Comparison of ENCODE assay signal across 9 mouse cellular contexts in genomic region chr9:45412287-45412686, GRCm38 (mm10). TPM values are rescaled to one million over a fixed set of nuclear protein-coding genes. Genes with fewer than 3 reads are reported as not detected.
DNase-seq lines count a peak whose midpoint lies in the region; ATAC-seq and TF ChIP-seq lines count a peak whose summit lies in the region.
"Had no signal": no experiment of that assay in that cellular context is flagged by ENCODE, and none has a peak within 500 bp of the region (broad histone marks: within the 10 kb centered on the region; RNA-seq: fewer than 3 reads in every experiment).

No protein-coding gene starts in this region.

- peak; percentile 52; the same call in 1 of the 2 replicates for ATAC-seq in erythroblast, adult 5-6 weeks (replicated peaks; ENCODE audit: low FRiP score, poor library complexity, severe bottlenecking)
- no peak for ATAC-seq in heart, embryonic 13.5 days (ENCODE audit: extremely low read depth, insufficient number of reproducible peaks, low FRiP score, low TSS enrichment)
- ATAC-seq in kidney, embryonic 16.5 days (ENCODE audit: low FRiP score, low TSS enrichment) = peak; percentile 60; the same call in 1 of the 2 replicates
- ATAC-seq in limb, embryonic 15.5 days (ENCODE audit: insufficient number of reproducible peaks, low FRiP score, low TSS enrichment, low read depth) = no peak
- peak; percentile 53; the same call in 1 of the 2 replicates for ATAC-seq in monocyte, adult 5-6 weeks (replicated peaks; ENCODE audit: insufficient number of reproducible peaks, low FRiP score, low TSS enrichment, poor library complexity, severe bottlenecking)

- TF ChIP-seq CTCF in bone marrow, adult 2 months (IDR thresholded peaks at IDR 0.05; ENCODE audit: control insufficient read depth, insufficient read depth, low read length) = peak; percentile 86

- H3K9me3 ChIP-seq in heart, embryonic 13.5 days = no peaks in the 10 kb centered on the region
- H3K9me3 ChIP-seq in kidney, embryonic 16.5 days (ENCODE audit: low read length) = no peaks in the 10 kb centered on the region
- H3K9me3 ChIP-seq in limb, embryonic 15.5 days = no peaks in the 10 kb centered on the region

- no peaks in the 10 kb centered on the region for H3K36me3 ChIP-seq in heart, embryonic 13.5 days
- no peaks in the 10 kb centered on the region for H3K36me3 ChIP-seq in kidney, embryonic 16.5 days (ENCODE audit: insufficient read depth, low read length)
- no peaks in the 10 kb centered on the region for H3K36me3 ChIP-seq in limb, embryonic 15.5 days

- H3K9ac ChIP-seq in heart, embryonic 13.5 days = no peak overlapping the region
- H3K9ac ChIP-seq in kidney, embryonic 16.5 days (replicated peaks; ENCODE audit: low read length) = no peak overlapping the region
- H3K9ac ChIP-seq in limb, embryonic 15.5 days = no peak overlapping the region

- H3K4me3 ChIP-seq in bone marrow, adult 2 months (replicated peaks; ENCODE audit: control insufficient read depth, low read depth, low read length) = no peak overlapping the region
- H3K4me3 ChIP-seq in heart, embryonic 13.5 days = peak overlapping the region; percentile 14; the same call in 1 of the 2 replicates
- peak overlapping the region; percentile 14; the same call in 1 of the 2 replicates for H3K4me3 ChIP-seq in kidney, embryonic 16.5 days (ENCODE audit: low read length)
- peak overlapping the region; percentile 20 for H3K4me3 ChIP-seq in limb, embryonic 15.5 days
- H3K4me3 ChIP-seq: erythroblast, embryonic 14.5 days had no signal

- H3K4me1 ChIP-seq in bone marrow, adult 2 months (ENCODE audit: control insufficient read depth, insufficient read depth, low read length) = no peaks in the 10 kb centered on the region; the same call in 1 of the 2 replicates
- peaks cover 9% of the 10 kb centered on the region for H3K4me1 ChIP-seq in heart, embryonic 13.5 days
- H3K4me1 ChIP-seq in kidney, embryonic 16.5 days (ENCODE audit: insufficient read depth, low read length) = peaks cover 11% of the 10 kb centered on the region
- H3K4me1 ChIP-seq in limb, embryonic 15.5 days = peaks cover 15% of the 10 kb centered on the region

- no peak overlapping the region for H3K27ac ChIP-seq in bone marrow, adult 2 months (ENCODE audit: control insufficient read depth, insufficient read depth, low read depth, low read length, poor library complexity)
- no peak overlapping the region for H3K27ac ChIP-seq in heart, embryonic 13.5 days (replicated peaks)
- peak overlapping the region; percentile 62 for H3K27ac ChIP-seq in kidney, embryonic 16.5 days (ENCODE audit: low read length)
- no peak overlapping the region for H3K27ac ChIP-seq in limb, embryonic 15.5 days

- WGBS in bone marrow, adult 2 months = 4% methylated on average over 10 of the region's 10 CpGs
- 6% methylated on average over 10 of the region's 10 CpGs for WGBS in heart, embryonic 13.5 days
- 6% methylated on average over 10 of the region's 10 CpGs for WGBS in kidney, embryonic 16.5 days
- 5% methylated on average over 10 of the region's 10 CpGs for WGBS in limb, embryonic 15.5 days

- H3K4me2 ChIP-seq in heart, embryonic 13.5 days = peak overlapping the region; percentile 39
- peak overlapping the region; percentile 47 for H3K4me2 ChIP-seq in kidney, embryonic 16.5 days (replicated peaks; ENCODE audit: low read depth, low read length)
- H3K4me2 ChIP-seq in limb, embryonic 15.5 days = peak overlapping the region; percentile 45

- no peak for TF ChIP-seq POLR2A in bone marrow, adult 2 months (IDR thresholded peaks at IDR 0.05; ENCODE audit: borderline replicate concordance, control insufficient read depth, low read depth, low read length)

- peak; percentile 86 for DNase-seq in CD4-positive helper T cell, adult 2 months (ENCODE audit: low read depth, low spot score)
- DNase-seq in spleen, postnatal 4 days (ENCODE audit: low spot score in 2 of 2) = peak; percentile 81 to 94

- peaks cover 40% of the 10 kb centered on the region for H3K27me3 ChIP-seq in heart, embryonic 13.5 days (replicated peaks)
- no peaks in the 10 kb centered on the region for H3K27me3 ChIP-seq in kidney, embryonic 16.5 days (ENCODE audit: insufficient read depth, low read length)
- H3K27me3 ChIP-seq in limb, embryonic 15.5 days = peaks cover 5% of the 10 kb centered on the region; the same call in 1 of the 2 replicates

RNA-seq across cellular contexts. Expression of gene Fxyd2, which starts 12.8 kb away (rescaled TPM):
- 10.6 TPM in 1 of 2 replicates, not detected in the other for polyA plus RNA-seq in bone marrow, adult 2 months (2011; ENCODE audit: insufficient read depth, insufficient read length, low replicate concordance, missing spikeins)
- not detected in 2 replicates for total RNA-seq in erythroblast, adult 5-6 weeks (2015; ENCODE audit: low replicate concordance)
- not detected in 2 replicates for total RNA-seq in erythroblast, adult 5-6 weeks (2017; ENCODE audit: low replicate concordance)
- 1.1 and 1.2 TPM in 2 replicates for polyA plus RNA-seq in heart, embryonic 13.5 days (2015; fragmentation: Nextera tagmentation; extraction: Ambion mirVana)
- 746 and 828 TPM in 2 replicates for polyA plus RNA-seq in kidney, embryonic 16.5 days (2015; fragmentation: Nextera tagmentation; extraction: Ambion mirVana)
- 3.0 and 4.7 TPM in 2 replicates for polyA plus RNA-seq in limb, embryonic 15.5 days (2015; fragmentation: Nextera tagmentation; extraction: Ambion mirVana)
- total RNA-seq in monocyte, adult 5-6 weeks (2017) = not detected in 3 replicates
- polyA plus RNA-seq: erythroblast, embryonic 14.5 days had no signal

RNA-seq across cellular contexts. Expression of gene Dscaml1, which starts 14.1 kb away (rescaled TPM):
- not detected in 2 replicates for polyA plus RNA-seq in bone marrow, adult 2 months (2011; ENCODE audit: insufficient read depth, insufficient read length, low replicate concordance, missing spikeins)
- not detected in 2 replicates for total RNA-seq in erythroblast, adult 5-6 weeks (2015; ENCODE audit: low replicate concordance)
- total RNA-seq in erythroblast, adult 5-6 weeks (2017; ENCODE audit: low replicate concordance) = not detected in 2 replicates
- polyA plus RNA-seq in heart, embryonic 13.5 days (2015; fragmentation: Nextera tagmentation; extraction: Ambion mirVana) = 0.07 and 0.22 TPM in 2 replicates
- 0.17 and 0.37 TPM in 2 replicates for polyA plus RNA-seq in kidney, embryonic 16.5 days (2015; fragmentation: Nextera tagmentation; extraction: Ambion mirVana)
- polyA plus RNA-seq in limb, embryonic 15.5 days (2015; fragmentation: Nextera tagmentation; extraction: Ambion mirVana) = 0.23 and 0.31 TPM in 2 replicates
- total RNA-seq in monocyte, adult 5-6 weeks (2017) = not detected in 3 replicates
- polyA plus RNA-seq: erythroblast, embryonic 14.5 days had no signal

RNA-seq across cellular contexts. Expression of gene Fxyd6, which starts 42.3 kb away (rescaled TPM):
- 0.85 TPM in 1 of 2 replicates, not detected in the other for polyA plus RNA-seq in bone marrow, adult 2 months (2011; ENCODE audit: insufficient read depth, insufficient read length, low replicate concordance, missing spikeins)
- not detected in 2 replicates for total RNA-seq in erythroblast, adult 5-6 weeks (2015; ENCODE audit: low replicate concordance)
- not detected in 2 replicates for total RNA-seq in erythroblast, adult 5-6 weeks (2017; ENCODE audit: low replicate concordance)
- polyA plus RNA-seq in heart, embryonic 13.5 days (2015; fragmentation: Nextera tagmentation; extraction: Ambion mirVana) = 40.3 and 42.0 TPM in 2 replicates
- 184 and 189 TPM in 2 replicates for polyA plus RNA-seq in kidney, embryonic 16.5 days (2015; fragmentation: Nextera tagmentation; extraction: Ambion mirVana)
- polyA plus RNA-seq in limb, embryonic 15.5 days (2015; fragmentation: Nextera tagmentation; extraction: Ambion mirVana) = 120 and 122 TPM in 2 replicates
- total RNA-seq in monocyte, adult 5-6 weeks (2017) = not detected in 3 replicates
- polyA plus RNA-seq: erythroblast, embryonic 14.5 days had no signal

Comparison
In these comparisons a context has a peak if more than half of its experiments do, and no peak if none do; other contexts are left out.
1. ATAC-seq: peak in erythroblast, adult 5-6 weeks (single experiment), kidney, embryonic 16.5 days (single experiment) and monocyte, adult 5-6 weeks (single experiment); none in heart, embryonic 13.5 days (single experiment) and limb, embryonic 15.5 days (single experiment).
2. RNA of gene Fxyd2, which starts 12.8 kb away (polyA plus RNA-seq): 746 to 828 TPM in kidney, embryonic 16.5 days; 10.6 TPM in bone marrow, adult 2 months, 3.0 to 4.7 TPM in limb, embryonic 15.5 days and 1.1 to 1.2 TPM in heart, embryonic 13.5 days; every median in the first group is over 10 times any median in the second.
3. RNA of gene Fxyd6, which starts 42.3 kb away (polyA plus RNA-seq): 184 to 189 TPM in kidney, embryonic 16.5 days, 120 to 122 TPM in limb, embryonic 15.5 days and 40.3 to 42.0 TPM in heart, embryonic 13.5 days; 0.85 TPM in bone marrow, adult 2 months; every median in the first group is over 10 times any median in the second.
4. Peak in every context shown above with its lines, with median percentiles within 50 percentile points of each other: H3K4me2 ChIP-seq.